Mouse (Mus musculus): ENCODE measurements at regions not wholly inside any gene's neighbourhood (a gene's known extent, or its start where the extent isn't known, plus 50 kb on each side); places are given as distances from the start of the nearest gene placed in this dataset.

- TF ChIP-seq CTCF (IDR thresholded peaks at IDR 0.05; ENCODE audit: extremely low read depth, insufficient read depth, low read length) (no peak), POLR2A (IDR thresholded peaks at IDR 0.05; ENCODE audit: extremely low read depth, insufficient read depth, low read length) (no peak)
These were observed 102.2 kb upstream of the Dazl start for GRCm38 (mm10) chr17:50395669-50396068.
